Comparison of ENCODE assay signal across 24 mouse cellular contexts in genomic region chr2:90739921-90740320, GRCm38 (mm10). TPM values are rescaled to one million over a fixed set of nuclear protein-coding genes. Genes with fewer than 3 reads are reported as not detected.
DNase-seq lines count a peak whose midpoint lies in the region; ATAC-seq lines count a peak whose summit lies in the region.
"Had no signal": no experiment of that assay in that cellular context is flagged by ENCODE, and none has a peak within 500 bp of the region (broad histone marks: within the 10 kb centered on the region; RNA-seq: fewer than 3 reads in every experiment).

No protein-coding gene starts in this region.

- WGBS in kidney, embryonic 16.5 days, result 89% methylated on average over 5 of the region's 5 CpGs
- 73% methylated on average over 5 of the region's 5 CpGs for WGBS in intestine, embryonic 15.5 days

- H3K27ac ChIP-seq in kidney, embryonic 16.5 days (ENCODE audit: low read length), result no peak overlapping the region
- no peak overlapping the region for H3K27ac ChIP-seq in intestine, embryonic 15.5 days
- H3K27ac ChIP-seq: hindbrain, embryonic 14.5 days; liver, embryonic 15.5 days; neural tube, embryonic 15.5 days had no signal

- no peak overlapping the region for H3K4me2 ChIP-seq in kidney, embryonic 16.5 days (replicated peaks; ENCODE audit: low read depth, low read length)
- H3K4me2 ChIP-seq in intestine, embryonic 15.5 days (replicated peaks), result no peak overlapping the region
- H3K4me2 ChIP-seq: heart, embryonic 12.5 days; hindbrain, embryonic 14.5 days; liver, embryonic 15.5 days; lung, embryonic 14.5 days; neural tube, embryonic 15.5 days had no signal

- no peaks in the 10 kb centered on the region for H3K4me1 ChIP-seq in kidney, embryonic 16.5 days (ENCODE audit: insufficient read depth, low read length)
- H3K4me1 ChIP-seq in intestine, embryonic 15.5 days (replicated peaks), result no peaks in the 10 kb centered on the region
- H3K4me1 ChIP-seq: heart, embryonic 12.5 days had no signal

- no peaks in the 10 kb centered on the region for H3K9me3 ChIP-seq in kidney, embryonic 16.5 days (ENCODE audit: low read length)
- no peaks in the 10 kb centered on the region for H3K9me3 ChIP-seq in intestine, embryonic 15.5 days
- H3K9me3 ChIP-seq: heart, embryonic 12.5 days; liver, embryonic 15.5 days; neural tube, embryonic 15.5 days had no signal

- no peaks in the 10 kb centered on the region for H3K27me3 ChIP-seq in kidney, embryonic 16.5 days (ENCODE audit: insufficient read depth, low read length)
- no peaks in the 10 kb centered on the region for H3K27me3 ChIP-seq in intestine, embryonic 15.5 days (replicated peaks)
- H3K27me3 ChIP-seq: heart, embryonic 12.5 days; liver, embryonic 15.5 days; neural tube, embryonic 15.5 days had no signal

- no peak overlapping the region for H3K9ac ChIP-seq in kidney, embryonic 16.5 days (replicated peaks; ENCODE audit: low read length)
- no peak overlapping the region for H3K9ac ChIP-seq in intestine, embryonic 15.5 days
- H3K9ac ChIP-seq: heart, embryonic 12.5 days; hindbrain, embryonic 14.5 days; liver, embryonic 15.5 days; lung, embryonic 14.5 days; neural tube, embryonic 15.5 days had no signal

- H3K36me3 ChIP-seq in kidney, embryonic 16.5 days (ENCODE audit: insufficient read depth, low read length), result peaks cover 23% of the 10 kb centered on the region
- H3K36me3 ChIP-seq in intestine, embryonic 15.5 days, result peaks cover 13% of the 10 kb centered on the region

- DNase-seq in kidney, adult 18-20 months, result peak; percentile 40
- peak; percentile 89 for DNase-seq in kidney, adult 9 months
- peak; percentile 68 to 73 for DNase-seq in kidney, postnatal 36 days
- no peak for DNase-seq in right cerebral cortex, postnatal 4 days
- DNase-seq in embryo, embryonic 10.5 days (ENCODE audit: low spot score), result no peak
- no peak for DNase-seq in cerebellum, adult 11 months
- DNase-seq: adrenal gland, postnatal 25 days; B cell, adult 2 months; cerebellum, adult 18-20 months; cerebellum, postnatal 10 days; gastrocnemius, postnatal 25 days; heart, adult 18-20 months; layer of hippocampus, adult 9-11 months; lung, embryonic 14.5 days; lung, postnatal 14 days; midbrain, embryonic 14.5 days; thymus, postnatal 25 days had no signal

- no peak for ATAC-seq in kidney, embryonic 16.5 days (ENCODE audit: low FRiP score, low TSS enrichment)
- peak; percentile 59; the same call in 1 of the 2 replicates for ATAC-seq in intestine, embryonic 15.5 days
- ATAC-seq: forebrain, embryonic 14.5 days had no signal

- H3K4me3 ChIP-seq in kidney, embryonic 16.5 days (ENCODE audit: low read length), result no peak overlapping the region
- no peak overlapping the region for H3K4me3 ChIP-seq in intestine, embryonic 15.5 days (replicated peaks)
- H3K4me3 ChIP-seq: heart, embryonic 12.5 days; liver, embryonic 15.5 days; neural tube, embryonic 15.5 days had no signal

RNA-seq across cellular contexts. Expression of gene Fnbp4, which starts 5.2 kb away (rescaled TPM):
- 82.2 and 120 TPM in 2 replicates for polyA plus RNA-seq in kidney, embryonic 16.5 days (2015; fragmentation: Nextera tagmentation; extraction: Ambion mirVana)
- polyA plus RNA-seq in intestine, embryonic 15.5 days (2015; fragmentation: Nextera tagmentation; extraction: Ambion mirVana), result 67.0 and 71.5 TPM in 2 replicates

RNA-seq across cellular contexts. Expression of gene Agbl2, which starts 42.6 kb away (rescaled TPM):
- polyA plus RNA-seq in kidney, embryonic 16.5 days (2015; fragmentation: Nextera tagmentation; extraction: Ambion mirVana), result 0.66 and 0.71 TPM in 2 replicates
- polyA plus RNA-seq in intestine, embryonic 15.5 days (2015; fragmentation: Nextera tagmentation; extraction: Ambion mirVana), result 0.44 and 0.57 TPM in 2 replicates
- polyA plus RNA-seq: liver, embryonic 15.5 days had no signal

Comparison
In these comparisons a context has a peak if more than half of its experiments do, and no peak if none do; other contexts are left out.
1. DNase-seq: peak in kidney, adult 18-20 months (single experiment), kidney, adult 9 months (single experiment) and kidney, postnatal 36 days (2 of 2); none in right cerebral cortex, postnatal 4 days (single experiment), embryo, embryonic 10.5 days (single experiment) and cerebellum, adult 11 months (single experiment).